Mouse (Mus musculus) forebrain, embryonic 13.5 days (tissue): Measurements from ENCODE around the gene 2310009B15Rik. TPM values are rescaled to one million over a fixed set of nuclear protein-coding genes. Genes with fewer than 3 reads are reported as not detected.

Experiments
- ATAC-seq: fragments of 200-750 bp; cut with Nextera tagmentation; 2 replicates; pipeline ENCODE4 v1.8.0; 2017
- H3K27ac ChIP-seq: fragments of 300-500 bp; sonication (generic); 2 replicates; pipeline ENCODE4 v1.5.1; 2015; ENCODE audit warnings: inconsistent platforms, mild to moderate bottlenecking, moderate library complexity
- H3K27me3 ChIP-seq: fragments of 300-500 bp; sonication (generic); 2 replicates; pipeline ENCODE4 v1.6.1; 2015; ENCODE audit warnings: mild to moderate bottlenecking, inconsistent platforms
- H3K36me3 ChIP-seq: fragments of 300-500 bp; sonication (generic); 2 replicates; pipeline ENCODE4 v1.6.1; 2015; ENCODE audit warnings: mild to moderate bottlenecking, inconsistent platforms; ENCODE audit not compliant: poor library complexity, severe bottlenecking
- H3K4me1 ChIP-seq: fragments of 300-500 bp; sonication (generic); 2 replicates; pipeline ENCODE4 v1.6.1; 2015; ENCODE audit warnings: inconsistent platforms
- H3K4me2 ChIP-seq: fragments of 300-500 bp; sonication (generic); 2 replicates; pipeline ENCODE4 v1.6.1; 2015; ENCODE audit warnings: inconsistent platforms, mild to moderate bottlenecking, moderate library complexity
- H3K4me3 ChIP-seq: fragments of 300-500 bp; sonication (generic); 2 replicates; pipeline ENCODE4 v1.5.1; 2015; ENCODE audit warnings: mild to moderate bottlenecking, inconsistent platforms
- H3K9ac ChIP-seq: fragments of 300-500 bp; sonication (generic); 2 replicates; pipeline ENCODE4 v1.6.1; 2015; ENCODE audit warnings: mild to moderate bottlenecking, inconsistent platforms
- H3K9me3 ChIP-seq: fragments of 300-500 bp; sonication (generic); replicated peaks from 2 replicates; pipeline ENCODE4 v1.6.1; 2016; ENCODE audit warnings: inconsistent platforms
- WGBS: fragments of 180-500 bp; shearing (Covaris S2); methylation state at CpG from one replicate; pipeline ENCODE4 v1.1.7; 2015; 5-methylcytosine and 5-hydroxymethylcytosine counted together
- polyA plus RNA-seq: library from polyadenylated mRNA; unstranded; fragments of >200 nt; fragmentation: Nextera tagmentation; extraction: Ambion mirVana; gene quantifications from 2 replicates; pipeline ENCODE4 v1.2.1, GENCODE M21; 2015

2310009B15Rik gene
- polyA plus RNA-seq, 1 experiment from 2014 or later, result 53.0 TPM

- H3K27ac ChIP-seq, result peak overlapping the region; percentile 87
- ATAC-seq, result no peak
- peaks cover 58% of the 10 kb centered on the region for H3K4me1 ChIP-seq
- H3K9me3 ChIP-seq, result no peaks in the 10 kb centered on the region
- H3K4me2 ChIP-seq, result peak overlapping the region; percentile 74
- 2% methylated on average over 25 of the region's 25 CpGs for WGBS
- H3K4me3 ChIP-seq, result peak overlapping the region; percentile 56
- no peaks in the 10 kb centered on the region for H3K36me3 ChIP-seq
- H3K9ac ChIP-seq, result peak overlapping the region; percentile 74
- peaks cover 75% of the 10 kb centered on the region for H3K27me3 ChIP-seq
Observed at GRCm38 (mm10) chr1:138840440-138841305, 16.0 kb downstream of the 2310009B15Rik start.

GRCm38 (mm10) chr1:138839809-138840430 lies 16.7 kb downstream of the 2310009B15Rik start:
- Histone ChIP-seq H3K36me3 (no peaks in the 10 kb centered on the region), H3K9me3 (no peaks in the 10 kb centered on the region), H3K4me1 (peaks cover 58% of the 10 kb centered on the region), H3K27me3 (peaks cover 75% of the 10 kb centered on the region), H3K27ac (peak overlapping the region; percentile 73), H3K4me2 (peak overlapping the region; percentile 74), H3K9ac (peak overlapping the region; percentile 74), H3K4me3 (peak overlapping the region; percentile 56)
- no peak for ATAC-seq
- 3% methylated on average over 16 of the region's 16 CpGs for WGBS

GRCm38 (mm10) chr1:138839291-138839690 lies 17.4 kb downstream of the 2310009B15Rik start:
- Histone ChIP-seq H3K9ac (peak overlapping the region; percentile 74), H3K36me3 (no peaks in the 10 kb centered on the region), H3K27ac (no peak overlapping the region), H3K27me3 (peaks cover 75% of the 10 kb centered on the region), H3K4me2 (peak overlapping the region; percentile 74), H3K4me3 (peak overlapping the region; percentile 56), H3K9me3 (no peaks in the 10 kb centered on the region), H3K4me1 (peaks cover 57% of the 10 kb centered on the region)
- 6% methylated on average over 2 of the region's 2 CpGs for WGBS
- ATAC-seq, result no peak

- peaks cover 44% of the 10 kb centered on the region for H3K4me1 ChIP-seq
- no peaks in the 10 kb centered on the region for H3K9me3 ChIP-seq
- peaks cover 80% of the 10 kb centered on the region for H3K27me3 ChIP-seq
- no peaks in the 10 kb centered on the region for H3K36me3 ChIP-seq
- peak overlapping the region; percentile 74 for H3K4me2 ChIP-seq
- peak overlapping the region; percentile 62 for H3K27ac ChIP-seq
- 6% methylated on average over 27 of the region's 27 CpGs for WGBS
- peak overlapping the region; percentile 56 for H3K4me3 ChIP-seq
- peak; percentile 3; the same call in 1 of the 2 replicates for ATAC-seq
- peak overlapping the region; percentile 34 for H3K9ac ChIP-seq
Observed at GRCm38 (mm10) chr1:138837786-138838743, 18.6 kb downstream of the 2310009B15Rik start.

- no peak overlapping the region for H3K27ac ChIP-seq
- peak; percentile 36; the same call in 1 of the 2 replicates for ATAC-seq
- WGBS, result 3% methylated on average over 3 of the region's 3 CpGs
Observed at GRCm38 (mm10) chr1:138835355-138835900, 21.2 kb downstream of the 2310009B15Rik start.

GRCm38 (mm10) chr1:138831309-138831708 lies 25.3 kb downstream of the 2310009B15Rik start:
- 2% methylated on average over 16 of the region's 16 CpGs for WGBS
- no peaks in the 10 kb centered on the region for H3K36me3 ChIP-seq
- H3K27ac ChIP-seq, result no peak overlapping the region
- peak overlapping the region; percentile 29 for H3K4me3 ChIP-seq
- peaks cover 46% of the 10 kb centered on the region for H3K27me3 ChIP-seq
- 0 out of 2 replicates have a peak, but pooled peaks cover 2% of the 10 kb centered on the region for H3K4me1 ChIP-seq
- no peak overlapping the region for H3K9ac ChIP-seq
- H3K4me2 ChIP-seq, result peak overlapping the region; percentile 60
- no peaks in the 10 kb centered on the region for H3K9me3 ChIP-seq
- no peak for ATAC-seq

More at GRCm38 (mm10) chr1:138835355-138835900, 21.2 kb downstream of the 2310009B15Rik start:
- Histone ChIP-seq H3K27me3 (peaks cover 82% of the 10 kb centered on the region), H3K9ac (no peak overlapping the region; the same call in 1 of the 2 replicates), H3K4me1 (peaks cover 24% of the 10 kb centered on the region), H3K4me2 (peak overlapping the region; percentile 74), H3K36me3 (no peaks in the 10 kb centered on the region), H3K9me3 (no peaks in the 10 kb centered on the region), H3K4me3 (peak overlapping the region; percentile 0; the same call in 1 of the 2 replicates)

GRCm38 (mm10) chr1:138826841-138827240 lies 29.8 kb downstream of the 2310009B15Rik start:
- Histone ChIP-seq H3K4me3 (no peak overlapping the region), H3K27me3 (peaks cover 2% of the 10 kb centered on the region), H3K4me1 (0 out of 2 replicates have a peak, but pooled peaks cover 2% of the 10 kb centered on the region), H3K9ac (no peak overlapping the region), H3K27ac (no peak overlapping the region), H3K9me3 (no peaks in the 10 kb centered on the region), H3K36me3 (no peaks in the 10 kb centered on the region), H3K4me2 (no peak overlapping the region)
- 75% methylated on average over 6 of the region's 6 CpGs for WGBS
- ATAC-seq, result no peak

- H3K4me1 ChIP-seq, result no peaks in the 10 kb centered on the region
Observed at GRCm38 (mm10) chr1:138822985-138823322, 33.7 kb downstream of the 2310009B15Rik start.

GRCm38 (mm10) chr1:138822255-138822984 lies 34.2 kb downstream of the 2310009B15Rik start:
- H3K4me3 ChIP-seq, result no peak overlapping the region
- no peak overlapping the region for H3K27ac ChIP-seq
- H3K36me3 ChIP-seq, result no peaks in the 10 kb centered on the region
- H3K9ac ChIP-seq, result no peak overlapping the region
- no peaks in the 10 kb centered on the region for H3K27me3 ChIP-seq
- WGBS, result 94% methylated on average over 7 of the region's 7 CpGs
- no peak overlapping the region for H3K4me2 ChIP-seq
- H3K4me1 ChIP-seq, result no peaks in the 10 kb centered on the region
- ATAC-seq, result no peak; the same call in 1 of the 2 replicates
- no peaks in the 10 kb centered on the region for H3K9me3 ChIP-seq

More at GRCm38 (mm10) chr1:138822985-138823322, 33.7 kb downstream of the 2310009B15Rik start:
- Histone ChIP-seq H3K9me3 (no peaks in the 10 kb centered on the region), H3K36me3 (no peaks in the 10 kb centered on the region), H3K9ac (no peak overlapping the region), H3K27ac (no peak overlapping the region), H3K4me2 (no peak overlapping the region), H3K27me3 (no peaks in the 10 kb centered on the region), H3K4me3 (no peak overlapping the region)
- WGBS, result 100% methylated on average over 1 of the region's 1 CpGs
- 0 out of 2 replicates have a peak, but pooled peaks have one; percentile 16 for ATAC-seq
